Mouse (Mus musculus) effector memory CD4-positive, alpha-beta T cell, adult 7 months (primary cell): ENCODE results near the gene Selenbp2. TPM values are rescaled to one million over a fixed set of nuclear protein-coding genes. Genes with fewer than 3 reads are reported as not detected.

ENCODE experiments used
- polyA plus RNA-seq: library from polyadenylated mRNA; unstranded; fragments of 100-300 nt; shearing (Covaris generic); gene quantifications from one replicate; pipeline ENCODE4 v1.2.1, GENCODE M21; 2017

Gene Selenbp2
- polyA plus RNA-seq = not detected

GRCm38 (mm10) chr3:94693329-94693825 is at the start of gene Selenbp2:
Gene Selenbp2, plus strand, starts transcription at chr3:94693556.

GRCm38 (mm10) chr3:94658740-94659095 is 34.6 kb upstream of the Selenbp2 start, which contains the start of gene Tuft1:
Gene Tuft1, minus strand, starts transcription at chr3:94658872.

Other genes starting within 250 kb of the Selenbp2 start
- gene Oaz3, start 249.6 kb upstream of the Selenbp2 start, polyA plus RNA-seq = 2.0 TPM
- 2.7 TPM for gene Celf3, start 215.3 kb upstream of the Selenbp2 start, polyA plus RNA-seq
- not detected for gene Riiad1, start 213.2 kb upstream of the Selenbp2 start, polyA plus RNA-seq
- gene Snx27, start 110.8 kb upstream of the Selenbp2 start, polyA plus RNA-seq = 10.6 TPM
- gene Gm10972, start 50.4 kb upstream of the Selenbp2 start, polyA plus RNA-seq = not detected
- gene Tuft1, start 34.7 kb upstream of the Selenbp2 start, polyA plus RNA-seq = 3.3 TPM
- gene Cgn, start 92.9 kb downstream of the Selenbp2 start, polyA plus RNA-seq = 0.32 TPM
- gene Pogz, start 144.0 kb downstream of the Selenbp2 start, polyA plus RNA-seq = 17.2 TPM
- gene Psmb4, start 193.4 kb downstream of the Selenbp2 start, polyA plus RNA-seq = 221 TPM
- 0.55 TPM for gene Selenbp1, start 239.5 kb downstream of the Selenbp2 start, polyA plus RNA-seq